Mouse (Mus musculus): ENCODE data around the gene Triap1. TPM values are rescaled to one million over a fixed set of nuclear protein-coding genes. Genes with fewer than 3 reads are reported as not detected.
"Not testable (repeated sequence)": the region's sequence is repeated elsewhere in the genome, so short reads cannot be mapped to it uniquely, and the experiment has no call there.

The Triap1 gene
- polyA plus RNA-seq (2014; fragmentation: Nextera tagmentation; extraction: Ambion mirVana) = 55.6 and 60.2 TPM in 2 replicates

- WGBS = under 1% methylated on average over 62 of the region's 62 CpGs
- Histone ChIP-seq H3K4me1 (ENCODE audit: control insufficient read depth, insufficient read depth, low read length) (peaks cover 16% of the 10 kb centered on the region), H3K27me3 (ENCODE audit: control insufficient read depth, insufficient read depth, low read length) (no peaks in the 10 kb centered on the region), H3K27ac (ENCODE audit: low read depth, low read length) (peak within 1 kb of the TSS; percentile 76), H3K9me3 (ENCODE audit: control insufficient read depth, low read length) (no peaks in the 10 kb centered on the region), H3K4me2 (ENCODE audit: low read depth) (peak within 1 kb of the TSS; percentile 55), H3K9ac (ENCODE audit: low read length) (peak within 1 kb of the TSS; percentile 90), H3K4me3 (ENCODE audit: low read depth, low read length) (peak within 1 kb of the TSS; percentile 77), H3K36me3 (ENCODE audit: control insufficient read depth, insufficient read depth, low read length) (peaks cover 9% of the 10 kb centered on the region)
- DNase-seq (ENCODE audit: low spot score) (peak; percentile 93), ATAC-seq (ENCODE audit: insufficient read depth, low FRiP score, low TSS enrichment) (peak; percentile 91)
Observed at GRCm38 (mm10) chr5:115340577-115341313, at the start of gene Triap1, which contains the start of gene Gatc. TSS of gene Triap1 (plus strand) at chr5:115341225. TSS of gene Gatc (minus strand) at chr5:115341178.

- Histone ChIP-seq H3K4me3 (ENCODE audit: low read depth, low read length) (no peak overlapping the region), H3K9ac (ENCODE audit: low read length) (no peak overlapping the region), H3K27me3 (ENCODE audit: control insufficient read depth, insufficient read depth, low read length) (no peaks in the 10 kb centered on the region), H3K36me3 (ENCODE audit: control insufficient read depth, insufficient read depth, low read length) (peaks cover 17% of the 10 kb centered on the region; the same call in 1 of the 2 replicates), H3K9me3 (ENCODE audit: control insufficient read depth, low read length) (no peaks in the 10 kb centered on the region), H3K27ac (ENCODE audit: low read depth, low read length) (no peak overlapping the region), H3K4me1 (ENCODE audit: control insufficient read depth, insufficient read depth, low read length) (peaks cover 4% of the 10 kb centered on the region), H3K4me2 (ENCODE audit: low read depth) (no peak overlapping the region)
- DNase-seq (ENCODE audit: low spot score) = no peak
- ATAC-seq (ENCODE audit: insufficient read depth, low FRiP score, low TSS enrichment) = no peak
- 92% methylated on average over 8 of the region's 8 CpGs for WGBS
Observed at GRCm38 (mm10) chr5:115294173-115294572, 46.9 kb upstream of the Triap1 start.

GRCm38 (mm10) chr5:115296347-115296746 is 44.7 kb upstream of the Triap1 start:
- no peak for DNase-seq (ENCODE audit: low spot score)
- Histone ChIP-seq H3K36me3 (ENCODE audit: control insufficient read depth, insufficient read depth, low read length) (peaks cover 15% of the 10 kb centered on the region; the same call in 1 of the 2 replicates), H3K27ac (ENCODE audit: low read depth, low read length) (no peak overlapping the region), H3K4me2 (ENCODE audit: low read depth) (no peak overlapping the region), H3K27me3 (ENCODE audit: control insufficient read depth, insufficient read depth, low read length) (no peaks in the 10 kb centered on the region), H3K9ac (ENCODE audit: low read length) (no peak overlapping the region), H3K4me1 (ENCODE audit: control insufficient read depth, insufficient read depth, low read length) (peaks cover 7% of the 10 kb centered on the region), H3K4me3 (ENCODE audit: low read depth, low read length) (no peak overlapping the region), H3K9me3 (ENCODE audit: control insufficient read depth, low read length) (no peaks in the 10 kb centered on the region)
- no peak for ATAC-seq (ENCODE audit: insufficient read depth, low FRiP score, low TSS enrichment)
- WGBS = 86% methylated on average over 10 of the region's 10 CpGs

- peak; percentile 18; the same call in 1 of the 2 replicates for ATAC-seq (ENCODE audit: insufficient read depth, low FRiP score, low TSS enrichment)
- H3K9ac ChIP-seq (ENCODE audit: low read length) = peak overlapping the region; percentile 75
- under 1% methylated on average over 46 of the region's 46 CpGs for WGBS
Observed at GRCm38 (mm10) chr5:115300035-115300744, 40.8 kb upstream of the Triap1 start.

GRCm38 (mm10) chr5:115300792-115301614 is 40.0 kb upstream of the Triap1 start, which contains the start of gene Dynll1:
TSS of gene Dynll1 (minus strand) at chr5:115300999.
- peaks cover 9% of the 10 kb centered on the region for H3K4me1 ChIP-seq (ENCODE audit: control insufficient read depth, insufficient read depth, low read length)
- ATAC-seq (ENCODE audit: insufficient read depth, low FRiP score, low TSS enrichment) (peak; percentile 97), DNase-seq (ENCODE audit: low spot score) (peak; percentile 100)
- H3K27ac ChIP-seq (ENCODE audit: low read depth, low read length) = peak within 1 kb of the TSS; percentile 87
- peak within 1 kb of the TSS; percentile 75 for H3K9ac ChIP-seq (ENCODE audit: low read length)
- under 1% methylated on average over 53 of the region's 66 CpGs for WGBS
- no peaks in the 10 kb centered on the region for H3K27me3 ChIP-seq (ENCODE audit: control insufficient read depth, insufficient read depth, low read length)
- H3K36me3 ChIP-seq (ENCODE audit: control insufficient read depth, insufficient read depth, low read length) = peaks cover 12% of the 10 kb centered on the region; the same call in 1 of the 2 replicates
- H3K4me2 ChIP-seq (ENCODE audit: low read depth) = peak within 1 kb of the TSS; percentile 52
- H3K9me3 ChIP-seq (ENCODE audit: control insufficient read depth, low read length) = no peaks in the 10 kb centered on the region
- peak within 1 kb of the TSS; percentile 87 for H3K4me3 ChIP-seq (ENCODE audit: low read depth, low read length)

More at GRCm38 (mm10) chr5:115300035-115300744, 40.8 kb upstream of the Triap1 start:
- Histone ChIP-seq H3K4me1 (ENCODE audit: control insufficient read depth, insufficient read depth, low read length) (peaks cover 9% of the 10 kb centered on the region), H3K27ac (ENCODE audit: low read depth, low read length) (peak overlapping the region; percentile 87), H3K4me3 (ENCODE audit: low read depth, low read length) (peak overlapping the region; percentile 87), H3K36me3 (ENCODE audit: control insufficient read depth, insufficient read depth, low read length) (peaks cover 13% of the 10 kb centered on the region; the same call in 1 of the 2 replicates), H3K4me2 (ENCODE audit: low read depth) (peak overlapping the region; percentile 52), H3K9me3 (ENCODE audit: control insufficient read depth, low read length) (no peaks in the 10 kb centered on the region), H3K27me3 (ENCODE audit: control insufficient read depth, insufficient read depth, low read length) (no peaks in the 10 kb centered on the region)
- DNase-seq (ENCODE audit: low spot score) = peak; percentile 72

GRCm38 (mm10) chr5:115301615-115302014 is 39.4 kb upstream of the Triap1 start:
- H3K4me3 ChIP-seq (ENCODE audit: low read depth, low read length) = peak overlapping the region; percentile 87
- H3K27ac ChIP-seq (ENCODE audit: low read depth, low read length) = peak overlapping the region; percentile 56
- H3K4me2 ChIP-seq (ENCODE audit: low read depth) = peak overlapping the region; percentile 50
- peak overlapping the region; percentile 19; the same call in 1 of the 2 replicates for H3K9ac ChIP-seq (ENCODE audit: low read length)
- peaks cover 9% of the 10 kb centered on the region for H3K4me1 ChIP-seq (ENCODE audit: control insufficient read depth, insufficient read depth, low read length)
- ATAC-seq (ENCODE audit: insufficient read depth, low FRiP score, low TSS enrichment) (no peak), DNase-seq (ENCODE audit: low spot score) (no peak)
- no peaks in the 10 kb centered on the region for H3K27me3 ChIP-seq (ENCODE audit: control insufficient read depth, insufficient read depth, low read length)
- WGBS = 30% methylated on average over 13 of the region's 13 CpGs
- H3K36me3 ChIP-seq (ENCODE audit: control insufficient read depth, insufficient read depth, low read length) = peaks cover 8% of the 10 kb centered on the region; the same call in 1 of the 2 replicates
- no peaks in the 10 kb centered on the region for H3K9me3 ChIP-seq (ENCODE audit: control insufficient read depth, low read length)

- H3K4me1 ChIP-seq (ENCODE audit: control insufficient read depth, insufficient read depth, low read length); H3K9me3 ChIP-seq (ENCODE audit: control insufficient read depth, low read length); H3K9ac ChIP-seq (ENCODE audit: low read length); H3K4me2 ChIP-seq (ENCODE audit: low read depth); H3K36me3 ChIP-seq (ENCODE audit: control insufficient read depth, insufficient read depth, low read length); DNase-seq (ENCODE audit: low spot score); H3K27ac ChIP-seq (ENCODE audit: low read depth, low read length); ATAC-seq (ENCODE audit: insufficient read depth, low FRiP score, low TSS enrichment); H3K4me3 ChIP-seq (ENCODE audit: low read depth, low read length); H3K27me3 ChIP-seq (ENCODE audit: control insufficient read depth, insufficient read depth, low read length): not testable (repeated sequence)
- 87% methylated on average over 3 of the region's 7 CpGs for WGBS
Observed at GRCm38 (mm10) chr5:115302190-115302589, 38.8 kb upstream of the Triap1 start.

GRCm38 (mm10) chr5:115312354-115312753 is 28.7 kb upstream of the Triap1 start:
- no peak overlapping the region for H3K4me2 ChIP-seq (ENCODE audit: low read depth)
- H3K9me3 ChIP-seq (ENCODE audit: control insufficient read depth, low read length) = no peaks in the 10 kb centered on the region
- no peak overlapping the region for H3K4me3 ChIP-seq (ENCODE audit: low read depth, low read length)
- WGBS = 84% methylated on average over 4 of the region's 4 CpGs
- DNase-seq (ENCODE audit: low spot score) = no peak
- peaks cover 8% of the 10 kb centered on the region for H3K4me1 ChIP-seq (ENCODE audit: control insufficient read depth, insufficient read depth, low read length)
- no peaks in the 10 kb centered on the region for H3K36me3 ChIP-seq (ENCODE audit: control insufficient read depth, insufficient read depth, low read length)
- H3K27ac ChIP-seq (ENCODE audit: low read depth, low read length) = no peak overlapping the region
- no peaks in the 10 kb centered on the region for H3K27me3 ChIP-seq (ENCODE audit: control insufficient read depth, insufficient read depth, low read length)
- H3K9ac ChIP-seq (ENCODE audit: low read length) = no peak overlapping the region
- ATAC-seq (ENCODE audit: insufficient read depth, low FRiP score, low TSS enrichment) = no peak

Measured in neural tube, embryonic 11.5 days (tissue).